Mouse (Mus musculus): ENCODE results near the gene Slc4a1. TPM values are rescaled to one million over a fixed set of nuclear protein-coding genes. Genes with fewer than 3 reads are reported as not detected.

Slc4a1 gene
- polyA plus RNA-seq, 2 experiments, result 570 to 606 TPM

- no peaks in the 10 kb centered on the region for H3K9me3 ChIP-seq (ENCODE audit: control insufficient read depth, low read length)
- no peak for ATAC-seq (ENCODE audit: insufficient read depth)
- peak overlapping the region; percentile 63 for H3K27ac ChIP-seq
- peaks cover 73% of the 10 kb centered on the region for H3K36me3 ChIP-seq (replicated peaks; ENCODE audit: control insufficient read depth, insufficient read depth, low read depth)
- peak overlapping the region; percentile 49 to 57 for H3K4me3 ChIP-seq (ENCODE audit: insufficient read depth in 1 of 2, low read depth in 2 of 2, low read length in 2 of 2)
- no peak for DNase-seq (ENCODE audit: low read depth in 3 of 3, low spot score in 3 of 3)
- TF ChIP-seq CTCF (IDR thresholded peaks at IDR 0.05; ENCODE audit: low read depth) (peak; percentile 12; the same call in 1 of the 2 replicates), EP300 (IDR thresholded peaks at IDR 0.05; ENCODE audit: low read depth) (no peak)
- H3K4me2 ChIP-seq (ENCODE audit: low read depth), result peak overlapping the region; percentile 84
- no peaks in the 10 kb centered on the region for H3K27me3 ChIP-seq (ENCODE audit: control insufficient read depth, insufficient read depth, low read length)
- H3K4me1 ChIP-seq (replicated peaks; ENCODE audit: control insufficient read depth in 2 of 2, insufficient read depth in 2 of 2, low read length in 1 of 2), result peaks cover 10 to 12% of the 10 kb centered on the region in 2 experiments
- H3K9ac ChIP-seq (replicated peaks), result peak overlapping the region; percentile 55
- 68% methylated on average over 22 of the region's 22 CpGs for WGBS (ENCODE audit: insufficient replicate concordance)
Observed at GRCm38 (mm10) chr11:102309821-102310617, 56.0 kb downstream of the Slc4a1 start.

GRCm38 (mm10) chr11:102308979-102309378 is 57.0 kb downstream of the Slc4a1 start:
- Histone ChIP-seq H3K27ac (peak overlapping the region; percentile 63), H3K4me1 (replicated peaks; ENCODE audit: control insufficient read depth in 2 of 2, insufficient read depth in 2 of 2, low read length in 1 of 2) (peaks cover 10 to 12% of the 10 kb centered on the region in 2 experiments), H3K36me3 (replicated peaks; ENCODE audit: control insufficient read depth, insufficient read depth, low read depth) (peaks cover 62% of the 10 kb centered on the region)

GRCm38 (mm10) chr11:102308104-102308503 is 57.9 kb downstream of the Slc4a1 start:
- H3K4me3 ChIP-seq (ENCODE audit: insufficient read depth in 1 of 2, low read depth in 2 of 2, low read length in 2 of 2), result no peak overlapping the region
- H3K4me1 ChIP-seq (replicated peaks; ENCODE audit: control insufficient read depth in 2 of 2, insufficient read depth in 2 of 2, low read length in 1 of 2), result peaks cover 10 to 12% of the 10 kb centered on the region in 2 experiments
- H3K27me3 ChIP-seq (ENCODE audit: control insufficient read depth, insufficient read depth, low read length), result no peaks in the 10 kb centered on the region
- no peak overlapping the region for H3K9ac ChIP-seq (replicated peaks)
- no peak overlapping the region for H3K4me2 ChIP-seq (ENCODE audit: low read depth)
- no peak overlapping the region for H3K27ac ChIP-seq
- DNase-seq (ENCODE audit: low read depth in 3 of 3, low spot score in 3 of 3) (no peak), ATAC-seq (ENCODE audit: insufficient read depth) (no peak)
- peaks cover 54% of the 10 kb centered on the region for H3K36me3 ChIP-seq (replicated peaks; ENCODE audit: control insufficient read depth, insufficient read depth, low read depth)
- H3K9me3 ChIP-seq (ENCODE audit: control insufficient read depth, low read length), result no peaks in the 10 kb centered on the region
- TF ChIP-seq CTCF (IDR thresholded peaks at IDR 0.05; ENCODE audit: low read depth), result no peak
- TF ChIP-seq EP300 (IDR thresholded peaks at IDR 0.05; ENCODE audit: low read depth), result no peak
- WGBS (ENCODE audit: insufficient replicate concordance), result 64% methylated on average over 9 of the region's 9 CpGs

More at GRCm38 (mm10) chr11:102308979-102309378, 57.0 kb downstream of the Slc4a1 start:
- TF ChIP-seq CTCF (IDR thresholded peaks at IDR 0.05; ENCODE audit: low read depth), result peak; percentile 99
- TF ChIP-seq EP300 (IDR thresholded peaks at IDR 0.05; ENCODE audit: low read depth), result peak; percentile 50
- Histone ChIP-seq H3K4me3 (ENCODE audit: insufficient read depth in 1 of 2, low read depth in 2 of 2, low read length in 2 of 2) (peak overlapping the region; percentile 49 to 57), H3K9me3 (ENCODE audit: control insufficient read depth, low read length) (no peaks in the 10 kb centered on the region), H3K9ac (replicated peaks) (peak overlapping the region; percentile 55), H3K4me2 (ENCODE audit: low read depth) (peak overlapping the region; percentile 84), H3K27me3 (ENCODE audit: control insufficient read depth, insufficient read depth, low read length) (no peaks in the 10 kb centered on the region)
- DNase-seq (ENCODE audit: low read depth in 3 of 3, low spot score in 3 of 3) (peak; percentile 93 to 96 (median 95)), ATAC-seq (ENCODE audit: insufficient read depth) (peak; percentile 93)
- WGBS (ENCODE audit: insufficient replicate concordance), result under 1% methylated on average over 27 of the region's 27 CpGs

GRCm38 (mm10) chr11:102305359-102305758 is 60.6 kb downstream of the Slc4a1 start:
- no peak overlapping the region for H3K9ac ChIP-seq (replicated peaks)
- H3K27me3 ChIP-seq (ENCODE audit: control insufficient read depth, insufficient read depth, low read length), result no peaks in the 10 kb centered on the region
- ATAC-seq (ENCODE audit: insufficient read depth), result no peak
- no peak overlapping the region for H3K27ac ChIP-seq
- no peak overlapping the region for H3K4me3 ChIP-seq (ENCODE audit: insufficient read depth in 1 of 2, low read depth in 2 of 2, low read length in 2 of 2)
- DNase-seq (ENCODE audit: low read depth in 3 of 3, low spot score in 3 of 3), result no peak
- TF ChIP-seq EP300 (IDR thresholded peaks at IDR 0.05; ENCODE audit: low read depth) (no peak), CTCF (IDR thresholded peaks at IDR 0.05; ENCODE audit: low read depth) (no peak)
- H3K4me1 ChIP-seq (replicated peaks; ENCODE audit: control insufficient read depth in 2 of 2, insufficient read depth in 2 of 2, low read length in 1 of 2), result peaks cover 10% of the 10 kb centered on the region in 2 experiments
- no peak overlapping the region for H3K4me2 ChIP-seq (ENCODE audit: low read depth)
- 66% methylated on average over 3 of the region's 3 CpGs for WGBS (ENCODE audit: insufficient replicate concordance)
- no peaks in the 10 kb centered on the region for H3K9me3 ChIP-seq (ENCODE audit: control insufficient read depth, low read length)
- peaks cover 40% of the 10 kb centered on the region for H3K36me3 ChIP-seq (replicated peaks; ENCODE audit: control insufficient read depth, insufficient read depth, low read depth)

DNA sequence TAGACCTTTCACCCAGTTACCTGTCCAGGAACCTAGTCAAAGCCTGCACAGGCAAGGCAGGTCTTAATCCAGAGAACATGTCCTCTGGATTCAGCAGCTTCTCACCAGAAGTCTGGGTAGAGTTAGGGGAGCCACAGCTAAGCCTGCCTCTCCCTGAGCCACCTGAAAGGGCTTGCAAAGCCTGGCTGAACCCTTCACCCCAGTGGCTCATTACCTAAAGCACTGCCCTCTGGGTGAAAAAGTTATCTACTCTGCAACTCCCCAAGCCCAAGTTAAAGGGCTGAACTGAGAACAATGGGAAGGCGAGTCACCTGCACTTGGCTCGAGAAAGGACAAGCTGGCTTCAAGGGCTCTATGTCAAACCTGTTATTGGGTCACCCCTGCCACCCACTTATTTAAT is 61.9 kb downstream of the Slc4a1 start:
- no peak for DNase-seq (ENCODE audit: low read depth in 3 of 3, low spot score in 3 of 3)
- Histone ChIP-seq H3K4me3 (ENCODE audit: insufficient read depth in 1 of 2, low read depth in 2 of 2, low read length in 2 of 2) (no peak overlapping the region), H3K27ac (no peak overlapping the region), H3K4me1 (replicated peaks; ENCODE audit: control insufficient read depth in 2 of 2, insufficient read depth in 2 of 2, low read length in 1 of 2) (peaks cover under 1 to 3% of the 10 kb centered on the region in 2 experiments; a peak in 3 of 4 replicates), H3K27me3 (ENCODE audit: control insufficient read depth, insufficient read depth, low read length) (no peaks in the 10 kb centered on the region), H3K36me3 (replicated peaks; ENCODE audit: control insufficient read depth, insufficient read depth, low read depth) (peaks cover 28% of the 10 kb centered on the region), H3K9me3 (ENCODE audit: control insufficient read depth, low read length) (no peaks in the 10 kb centered on the region), H3K9ac (replicated peaks) (no peak overlapping the region), H3K4me2 (ENCODE audit: low read depth) (no peak overlapping the region)
- TF ChIP-seq EP300 (IDR thresholded peaks at IDR 0.05; ENCODE audit: low read depth) (no peak), CTCF (IDR thresholded peaks at IDR 0.05; ENCODE audit: low read depth) (no peak)
- ATAC-seq (ENCODE audit: insufficient read depth), result no peak
- 47% methylated on average over 2 of the region's 2 CpGs for WGBS (ENCODE audit: insufficient replicate concordance)
